Comparison of ENCODE assay signal across 21 mouse cellular contexts in genomic region chr17:87501098-87501497, GRCm38 (mm10). TPM values are rescaled to one million over a fixed set of nuclear protein-coding genes. Genes with fewer than 3 reads are reported as not detected.
DNase-seq lines count a peak whose midpoint lies in the region; ATAC-seq and TF ChIP-seq lines count a peak whose summit lies in the region.
"Had no signal": no experiment of that assay in that cellular context is flagged by ENCODE, and none has a peak within 500 bp of the region (broad histone marks: within the 10 kb centered on the region; RNA-seq: fewer than 3 reads in every experiment).

No protein-coding gene starts in this region.

- H3K4me3 ChIP-seq in kidney, embryonic 16.5 days (ENCODE audit: low read length), result no peak overlapping the region
- no peak overlapping the region for H3K4me3 ChIP-seq in liver, postnatal 0 days (ENCODE audit: low read depth, low read length)
- H3K4me3 ChIP-seq in liver, embryonic 11.5 days (ENCODE audit: low read depth, low read length), result no peak overlapping the region
- no peak overlapping the region for H3K4me3 ChIP-seq in thymus, adult 2 months (ENCODE audit: control insufficient read depth, insufficient read depth, low read length)
- H3K4me3 ChIP-seq: embryonic facial prominence, embryonic 12.5 days; gastrocnemius, adult 2 months; heart, embryonic 13.5 days; midbrain, embryonic 10.5 days; neural tube, embryonic 13.5 days had no signal

- H3K27ac ChIP-seq in kidney, embryonic 16.5 days (ENCODE audit: low read length), result no peak overlapping the region
- H3K27ac ChIP-seq in liver, postnatal 0 days (ENCODE audit: low read depth), result no peak overlapping the region
- no peak overlapping the region for H3K27ac ChIP-seq in liver, embryonic 11.5 days (ENCODE audit: low read depth, low read length)
- no peak overlapping the region for H3K27ac ChIP-seq in thymus, adult 2 months (ENCODE audit: control insufficient read depth, insufficient read depth, low read length)
- H3K27ac ChIP-seq: midbrain, embryonic 10.5 days had no signal

- peak; percentile 23 for DNase-seq in kidney, adult 18-20 months
- no peak for DNase-seq in liver, postnatal 0 days
- no peak for DNase-seq in liver, embryonic 11.5 days (ENCODE audit: low spot score)
- peak; percentile 56 to 75 for DNase-seq in kidney, postnatal 25 days
- DNase-seq in right cerebral cortex, postnatal 36 days (ENCODE audit: low spot score in 2 of 2), result no peak
- no peak for DNase-seq in urinary bladder, postnatal 10 days (ENCODE audit: low spot score)
- no peak for DNase-seq in thymus, adult 2 months
- DNase-seq: adrenal gland, adult 8-10 months; cerebellum, adult 11 months; forebrain, postnatal 0 days; gastrocnemius, adult 2 months; heart, postnatal 4 days; lung, adult 2 months; lung, postnatal 36 days; right cerebral cortex, postnatal 14 days; thymus, postnatal 4 days had no signal

- TF ChIP-seq EP300 in liver, postnatal 0 days (IDR thresholded peaks at IDR 0.05; ENCODE audit: low read depth), result no peak

- no peaks in the 10 kb centered on the region for H3K36me3 ChIP-seq in kidney, embryonic 16.5 days (ENCODE audit: insufficient read depth, low read length)
- no peaks in the 10 kb centered on the region for H3K36me3 ChIP-seq in liver, postnatal 0 days (replicated peaks; ENCODE audit: insufficient read depth, low read length)
- H3K36me3 ChIP-seq in liver, embryonic 11.5 days (ENCODE audit: control insufficient read depth, insufficient read depth, low read length), result no peaks in the 10 kb centered on the region
- H3K36me3 ChIP-seq in thymus, adult 2 months (ENCODE audit: control insufficient read depth, insufficient read depth, low read length), result no peaks in the 10 kb centered on the region
- H3K36me3 ChIP-seq: embryonic facial prominence, embryonic 12.5 days; heart, embryonic 13.5 days; midbrain, embryonic 10.5 days; neural tube, embryonic 13.5 days had no signal

- H3K9me3 ChIP-seq in kidney, embryonic 16.5 days (ENCODE audit: low read length), result no peaks in the 10 kb centered on the region
- H3K9me3 ChIP-seq in liver, postnatal 0 days (ENCODE audit: low read length), result no peaks in the 10 kb centered on the region
- H3K9me3 ChIP-seq in liver, embryonic 11.5 days (ENCODE audit: control insufficient read depth, low read length), result no peaks in the 10 kb centered on the region
- H3K9me3 ChIP-seq: embryonic facial prominence, embryonic 12.5 days; heart, embryonic 13.5 days; midbrain, embryonic 10.5 days; neural tube, embryonic 13.5 days had no signal

- no peak for TF ChIP-seq POLR2A in thymus, adult 2 months (IDR thresholded peaks at IDR 0.05; ENCODE audit: control insufficient read depth, extremely low read depth, insufficient read depth, low read length, poor library complexity)

- 13% methylated on average over 2 of the region's 2 CpGs for WGBS in kidney, embryonic 16.5 days
- WGBS in liver, postnatal 0 days (ENCODE audit: insufficient replicate concordance), result 58% methylated on average over 2 of the region's 2 CpGs
- WGBS in liver, embryonic 11.5 days, result 61% methylated on average over 2 of the region's 2 CpGs
- 50% methylated on average over 2 of the region's 2 CpGs for WGBS in thymus, adult 2 months

- no peaks in the 10 kb centered on the region for H3K27me3 ChIP-seq in kidney, embryonic 16.5 days (ENCODE audit: insufficient read depth, low read length)
- no peaks in the 10 kb centered on the region for H3K27me3 ChIP-seq in liver, postnatal 0 days (ENCODE audit: insufficient read depth, low read length)
- no peaks in the 10 kb centered on the region for H3K27me3 ChIP-seq in liver, embryonic 11.5 days (replicated peaks; ENCODE audit: control insufficient read depth, insufficient read depth, low read length)
- no peaks in the 10 kb centered on the region for H3K27me3 ChIP-seq in thymus, adult 2 months (ENCODE audit: control insufficient read depth, insufficient read depth, low read length)
- H3K27me3 ChIP-seq: embryonic facial prominence, embryonic 12.5 days; neural tube, embryonic 13.5 days had no signal

- no peak overlapping the region for H3K9ac ChIP-seq in kidney, embryonic 16.5 days (replicated peaks; ENCODE audit: low read length)
- no peak overlapping the region for H3K9ac ChIP-seq in liver, postnatal 0 days (replicated peaks)
- no peak overlapping the region for H3K9ac ChIP-seq in liver, embryonic 11.5 days (ENCODE audit: low read depth, low read length)
- H3K9ac ChIP-seq: embryonic facial prominence, embryonic 12.5 days; forebrain, postnatal 0 days; neural tube, embryonic 13.5 days had no signal

- ATAC-seq in kidney, embryonic 16.5 days (ENCODE audit: low FRiP score, low TSS enrichment), result no peak
- ATAC-seq in liver, postnatal 0 days, result peak; percentile 53; the same call in 1 of the 2 replicates
- no peak for ATAC-seq in liver, embryonic 11.5 days (replicated peaks; ENCODE audit: low FRiP score)

- peaks cover 20% of the 10 kb centered on the region for H3K4me1 ChIP-seq in kidney, embryonic 16.5 days (ENCODE audit: insufficient read depth, low read length)
- H3K4me1 ChIP-seq in liver, postnatal 0 days (ENCODE audit: insufficient read depth), result 0 out of 2 replicates have a peak, but pooled peaks cover 10% of the 10 kb centered on the region
- H3K4me1 ChIP-seq in liver, embryonic 11.5 days (replicated peaks; ENCODE audit: control insufficient read depth, insufficient read depth, low read length), result peaks cover 12% of the 10 kb centered on the region
- H3K4me1 ChIP-seq in thymus, adult 2 months (replicated peaks; ENCODE audit: control insufficient read depth, insufficient read depth, low read length), result peaks cover 9% of the 10 kb centered on the region

- no peak overlapping the region for H3K4me2 ChIP-seq in kidney, embryonic 16.5 days (replicated peaks; ENCODE audit: low read depth, low read length)
- H3K4me2 ChIP-seq in liver, postnatal 0 days (ENCODE audit: low read depth, low read length), result no peak overlapping the region
- H3K4me2 ChIP-seq in liver, embryonic 11.5 days, result no peak overlapping the region
- H3K4me2 ChIP-seq: embryonic facial prominence, embryonic 12.5 days; heart, embryonic 13.5 days; neural tube, embryonic 13.5 days had no signal

- no peak for TF ChIP-seq CTCF in liver, postnatal 0 days (IDR thresholded peaks at IDR 0.05; ENCODE audit: low read depth)
- TF ChIP-seq CTCF in thymus, adult 2 months (IDR thresholded peaks at IDR 0.05; ENCODE audit: borderline replicate concordance, control insufficient read depth, extremely low read depth, insufficient read depth, low read length, poor library complexity), result no peak

RNA-seq across cellular contexts. Expression of gene Calm2, which starts 54.4 kb away (rescaled TPM):
- 1,041 and 1,124 TPM in 2 replicates for polyA plus RNA-seq in kidney, embryonic 16.5 days (2015; fragmentation: Nextera tagmentation; extraction: Ambion mirVana)
- polyA plus RNA-seq in liver, postnatal 0 days (2015; fragmentation: Nextera tagmentation; extraction: Ambion mirVana), result 397 and 413 TPM in 2 replicates
- polyA plus RNA-seq in liver, embryonic 11.5 days (2014; fragmentation: Nextera tagmentation; extraction: Ambion mirVana), result 744 and 764 TPM in 2 replicates
- 57.1 and 57.3 TPM in 2 replicates for polyA plus RNA-seq in thymus, adult 2 months (2012; rRNA removed)

Comparison
In these comparisons a context has a peak if more than half of its experiments do, and no peak if none do; other contexts are left out.
1. DNase-seq: peak in kidney, adult 18-20 months (single experiment) and kidney, postnatal 25 days (2 of 2); none in liver, postnatal 0 days (single experiment), liver, embryonic 11.5 days (single experiment), right cerebral cortex, postnatal 36 days (0 of 2), urinary bladder, postnatal 10 days (single experiment) and thymus, adult 2 months (single experiment).